Mouse (Mus musculus): ENCODE measurements around the gene Rusc2. TPM values are rescaled to one million over a fixed set of nuclear protein-coding genes. Genes with fewer than 3 reads are reported as not detected.

Gene Rusc2
- polyA plus RNA-seq, 1 experiment from 2014 or later, result 1.4 TPM

DNA sequence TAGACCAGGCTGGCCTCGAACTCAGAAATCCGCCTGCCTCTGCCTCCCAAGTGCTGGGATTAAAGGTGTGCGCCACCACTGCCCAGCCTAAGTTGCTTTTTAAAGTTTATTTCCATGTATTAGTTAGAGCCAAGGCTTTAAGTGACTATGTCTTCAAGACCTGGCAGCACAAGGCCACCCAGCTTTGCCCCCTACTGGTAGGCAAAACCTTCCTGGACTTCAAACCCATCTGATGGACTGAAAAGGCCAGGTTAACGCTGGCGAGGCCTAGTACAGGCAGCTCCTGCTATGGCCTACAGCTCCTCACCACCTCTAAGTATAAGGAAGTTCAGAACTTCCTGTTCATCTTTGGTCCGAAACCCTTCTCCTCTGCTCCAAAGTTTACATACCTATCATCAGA is 94.8 kb downstream of the Rusc2 start:
- Histone ChIP-seq H3K4me2 (no peak overlapping the region), H3K4me3 (ENCODE audit: low read depth, low read length) (no peak overlapping the region), H3K9ac (ENCODE audit: low read depth, low read length) (no peak overlapping the region), H3K4me1 (replicated peaks; ENCODE audit: control insufficient read depth, insufficient read depth, low read length) (peaks cover 5% of the 10 kb centered on the region), H3K27ac (ENCODE audit: low read depth, low read length) (no peak overlapping the region), H3K27me3 (replicated peaks; ENCODE audit: control insufficient read depth, insufficient read depth, low read length) (no peaks in the 10 kb centered on the region), H3K9me3 (ENCODE audit: control insufficient read depth, low read length) (no peaks in the 10 kb centered on the region), H3K36me3 (ENCODE audit: control insufficient read depth, insufficient read depth, low read length) (no peaks in the 10 kb centered on the region)
- WGBS, result 86% methylated on average over 6 of the region's 6 CpGs
- DNase-seq (ENCODE audit: low spot score) (no peak), ATAC-seq (replicated peaks; ENCODE audit: low FRiP score) (no peak)

Other genes starting within 250 kb of the Rusc2 start
- 0.25 and 0.29 TPM in 2 replicates for gene Atp8b5, start 114.8 kb upstream of the Rusc2 start, polyA plus RNA-seq (2014; fragmentation: Nextera tagmentation; extraction: Ambion mirVana)
- not detected in 2 replicates for gene Fam166b, start 47.2 kb downstream of the Rusc2 start, polyA plus RNA-seq (2014; fragmentation: Nextera tagmentation; extraction: Ambion mirVana)
- gene Tesk1, start 60.0 kb downstream of the Rusc2 start, polyA plus RNA-seq (2014; fragmentation: Nextera tagmentation; extraction: Ambion mirVana), result 4.3 TPM in 2 replicates
- gene Cd72, start 72.6 kb downstream of the Rusc2 start, polyA plus RNA-seq (2014; fragmentation: Nextera tagmentation; extraction: Ambion mirVana), result 1.2 and 1.3 TPM in 2 replicates
- gene Sit1, start 101.8 kb downstream of the Rusc2 start, polyA plus RNA-seq (2014; fragmentation: Nextera tagmentation; extraction: Ambion mirVana), result not detected in 2 replicates
- 60.3 and 60.5 TPM in 2 replicates for gene Ccdc107, start 110.9 kb downstream of the Rusc2 start, polyA plus RNA-seq (2014; fragmentation: Nextera tagmentation; extraction: Ambion mirVana)
- 45.1 and 46.1 TPM in 2 replicates for gene Arhgef39, start 117.7 kb downstream of the Rusc2 start, polyA plus RNA-seq (2014; fragmentation: Nextera tagmentation; extraction: Ambion mirVana)
- gene Car9, start 125.0 kb downstream of the Rusc2 start, polyA plus RNA-seq (2014; fragmentation: Nextera tagmentation; extraction: Ambion mirVana), result 1.5 and 2.0 TPM in 2 replicates
- gene Tpm2, start 141.8 kb downstream of the Rusc2 start, polyA plus RNA-seq (2014; fragmentation: Nextera tagmentation; extraction: Ambion mirVana), result 46.4 and 51.2 TPM in 2 replicates
- 29.6 and 31.3 TPM in 2 replicates for gene Creb3, start 180.4 kb downstream of the Rusc2 start, polyA plus RNA-seq (2014; fragmentation: Nextera tagmentation; extraction: Ambion mirVana)
- gene Tln1, start 180.7 kb downstream of the Rusc2 start, polyA plus RNA-seq (2014; fragmentation: Nextera tagmentation; extraction: Ambion mirVana), result 66.4 and 68.4 TPM in 2 replicates
- 18.4 and 22.9 TPM in 2 replicates for gene Rgp1, start 196.7 kb downstream of the Rusc2 start, polyA plus RNA-seq (2014; fragmentation: Nextera tagmentation; extraction: Ambion mirVana)
- 18.8 and 20.3 TPM in 2 replicates for gene Gba2, start 196.9 kb downstream of the Rusc2 start, polyA plus RNA-seq (2014; fragmentation: Nextera tagmentation; extraction: Ambion mirVana)
- 0.75 and 2.2 TPM in 2 replicates for gene Msmp, start 202.5 kb downstream of the Rusc2 start, polyA plus RNA-seq (2014; fragmentation: Nextera tagmentation; extraction: Ambion mirVana)
- gene Npr2, start 250.0 kb downstream of the Rusc2 start, polyA plus RNA-seq (2014; fragmentation: Nextera tagmentation; extraction: Ambion mirVana), result 3.2 and 4.5 TPM in 2 replicates